Mouse (Mus musculus): ENCODE data around the gene Gpcpd1. TPM values are rescaled to one million over a fixed set of nuclear protein-coding genes. Genes with fewer than 3 reads are reported as not detected.
A peak's percentile ranks its signal among the peaks of the same experiment; 100 is the strongest.

Gpcpd1 gene
- polyA plus RNA-seq, 1 experiment from 2014 or later, result 41.7 TPM

DNA sequence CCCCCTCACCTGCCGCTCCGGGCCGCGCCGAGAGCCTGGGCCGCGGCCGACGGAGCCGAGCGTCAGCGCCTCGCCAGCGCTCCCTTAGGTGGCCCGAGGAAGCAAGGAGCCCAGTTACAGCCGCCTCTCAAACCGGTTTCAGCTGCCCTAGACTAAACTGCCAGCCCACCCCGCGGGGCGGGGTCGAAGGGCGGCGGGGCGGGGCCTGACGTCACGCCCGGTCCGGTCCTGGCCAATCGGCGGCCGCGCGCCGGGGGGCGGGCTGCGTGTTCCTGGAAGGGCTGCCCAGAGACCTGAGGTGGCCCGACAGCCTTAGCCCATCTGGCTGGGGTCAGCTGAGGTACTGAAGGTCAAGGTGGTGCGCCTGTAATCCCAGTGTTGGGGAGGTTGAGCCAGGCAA lies 9.5 kb downstream of the Gpcpd1 start:
- Histone ChIP-seq H3K9ac (ENCODE audit: low read length) (peak overlapping the region; percentile 94), H3K4me1 (ENCODE audit: control insufficient read depth, insufficient read depth, low read length) (peaks cover 9% of the 10 kb centered on the region; the same call in 1 of the 2 replicates), H3K27ac (ENCODE audit: low read depth, low read length) (peak overlapping the region; percentile 98), H3K27me3 (ENCODE audit: control insufficient read depth, insufficient read depth, low read length) (no peaks in the 10 kb centered on the region), H3K4me3 (ENCODE audit: low read depth, low read length) (peak overlapping the region; percentile 69), H3K4me2 (peak overlapping the region; percentile 62), H3K9me3 (ENCODE audit: control insufficient read depth, low read length) (no peaks in the 10 kb centered on the region; the same call in 1 of the 2 replicates), H3K36me3 (ENCODE audit: control insufficient read depth, insufficient read depth, low read length) (no peaks in the 10 kb centered on the region)
- DNase-seq (ENCODE audit: low spot score, missing footprints) (peak; percentile 100), ATAC-seq (ENCODE audit: low FRiP score) (peak; percentile 98)
- 1% methylated on average over 32 of the region's 38 CpGs for WGBS

DNA sequence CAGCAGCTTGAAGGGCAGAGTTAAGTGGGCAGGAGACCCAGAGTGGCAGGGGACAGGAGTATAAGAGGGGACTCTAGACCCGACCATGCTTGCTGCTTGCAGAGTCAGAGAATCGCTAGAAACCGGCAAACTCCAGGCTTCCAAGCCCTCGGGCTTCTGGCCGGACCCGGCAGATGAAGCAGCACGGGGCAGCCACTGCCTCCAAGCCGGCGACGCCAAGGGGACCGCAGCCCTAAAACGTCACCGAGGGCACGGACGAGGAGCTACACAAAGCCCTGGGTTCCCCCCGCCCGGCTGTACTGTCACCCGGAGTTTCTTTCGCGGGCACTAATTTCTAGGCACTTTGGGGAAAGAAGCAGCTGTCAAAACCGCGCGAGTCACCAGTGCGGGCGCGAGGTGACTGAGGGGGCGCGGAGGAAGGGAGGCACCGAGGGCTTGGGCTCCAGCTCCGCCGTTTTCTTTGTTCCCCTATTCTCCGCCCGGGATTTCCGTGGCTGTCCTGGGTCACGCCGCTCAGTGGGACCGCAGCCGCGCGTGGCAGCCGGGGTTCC lies 10.0 kb downstream of the Gpcpd1 start:
- Histone ChIP-seq H3K27me3 (ENCODE audit: control insufficient read depth, insufficient read depth, low read length) (no peaks in the 10 kb centered on the region), H3K4me2 (peak overlapping the region; percentile 62), H3K9ac (ENCODE audit: low read length) (peak overlapping the region; percentile 94), H3K9me3 (ENCODE audit: control insufficient read depth, low read length) (no peaks in the 10 kb centered on the region; the same call in 1 of the 2 replicates), H3K36me3 (ENCODE audit: control insufficient read depth, insufficient read depth, low read length) (no peaks in the 10 kb centered on the region), H3K4me3 (ENCODE audit: low read depth, low read length) (peak overlapping the region; percentile 69), H3K27ac (ENCODE audit: low read depth, low read length) (peak overlapping the region; percentile 98), H3K4me1 (ENCODE audit: control insufficient read depth, insufficient read depth, low read length) (peaks cover 9% of the 10 kb centered on the region; the same call in 1 of the 2 replicates)
- DNase-seq (ENCODE audit: low spot score, missing footprints) (peak; percentile 97), ATAC-seq (ENCODE audit: low FRiP score) (peak; percentile 85)
- 0% methylated on average over 35 of the region's 41 CpGs for WGBS

DNA sequence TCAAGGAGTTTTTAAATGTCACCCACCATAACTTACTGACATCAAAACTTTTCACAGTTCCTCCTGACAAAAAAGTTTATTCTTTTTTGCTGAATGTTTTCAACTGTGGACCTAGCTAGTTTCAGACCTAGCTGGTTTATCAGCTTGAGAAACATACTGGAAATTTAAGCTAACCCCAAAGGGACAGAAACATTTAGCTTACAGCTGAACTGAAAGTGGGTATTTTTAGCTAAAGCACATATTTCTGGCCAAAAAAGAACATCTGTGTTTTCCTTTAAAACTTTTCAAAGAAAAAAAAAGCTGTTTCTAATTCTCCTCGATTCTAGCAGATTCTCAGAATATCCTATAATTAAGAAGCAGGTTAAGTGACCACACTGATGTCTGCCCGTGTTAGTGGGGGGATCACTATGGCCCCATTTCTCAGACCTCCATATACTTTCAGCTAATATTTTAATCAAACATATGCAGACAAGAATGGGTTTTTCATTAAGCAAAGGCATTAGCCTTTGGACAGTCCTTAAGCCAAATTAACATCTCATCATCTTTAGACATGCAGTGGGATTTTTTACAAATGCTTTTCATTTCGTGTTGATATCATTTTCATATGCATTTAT lies 10.9 kb downstream of the Gpcpd1 start:
- no peaks in the 10 kb centered on the region; the same call in 1 of the 2 replicates for H3K9me3 ChIP-seq (ENCODE audit: control insufficient read depth, low read length)
- peak overlapping the region; percentile 62 for H3K4me2 ChIP-seq
- no peak for ATAC-seq (ENCODE audit: low FRiP score)
- DNase-seq (ENCODE audit: low spot score, missing footprints), result no peak
- H3K4me1 ChIP-seq (ENCODE audit: control insufficient read depth, insufficient read depth, low read length), result peaks cover 9% of the 10 kb centered on the region; the same call in 1 of the 2 replicates
- WGBS, result 59% methylated on average over 3 of the region's 3 CpGs
- no peaks in the 10 kb centered on the region for H3K27me3 ChIP-seq (ENCODE audit: control insufficient read depth, insufficient read depth, low read length)
- no peak overlapping the region for H3K9ac ChIP-seq (ENCODE audit: low read length)
- H3K27ac ChIP-seq (ENCODE audit: low read depth, low read length), result no peak overlapping the region
- peak overlapping the region; percentile 69 for H3K4me3 ChIP-seq (ENCODE audit: low read depth, low read length)
- H3K36me3 ChIP-seq (ENCODE audit: control insufficient read depth, insufficient read depth, low read length), result no peaks in the 10 kb centered on the region

DNA sequence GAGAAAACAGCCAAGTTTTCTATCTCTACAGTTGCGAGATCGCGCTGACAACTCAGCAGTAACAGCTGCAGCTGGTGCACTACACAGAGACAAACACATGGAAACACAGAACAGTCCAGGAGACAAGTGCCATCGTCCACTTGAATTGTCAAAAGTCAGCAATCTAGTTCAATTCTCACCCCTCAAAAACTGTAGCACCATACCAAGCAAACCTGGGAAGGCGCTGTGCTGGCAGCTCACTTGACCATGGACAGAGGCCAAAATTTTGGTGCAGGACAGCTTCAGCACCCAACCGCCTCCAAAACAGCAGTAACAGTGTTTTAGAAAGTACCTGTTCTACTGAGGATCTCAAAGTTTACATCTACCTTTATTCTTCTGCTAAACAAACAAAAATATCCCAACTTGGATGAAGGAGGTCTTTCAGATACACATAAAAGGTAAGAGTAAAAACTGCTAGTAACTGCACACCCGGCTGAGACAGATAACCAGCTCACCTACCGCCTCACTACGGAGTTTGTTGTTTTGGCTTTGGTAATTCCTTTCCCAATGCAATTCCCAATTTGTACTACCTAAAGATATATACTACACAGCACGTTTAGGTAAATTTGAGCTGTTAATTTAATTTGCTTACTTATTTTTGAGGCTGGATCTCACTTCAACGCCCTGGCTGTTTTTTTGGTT lies 11.6 kb downstream of the Gpcpd1 start:
- peaks cover 9% of the 10 kb centered on the region; the same call in 1 of the 2 replicates for H3K4me1 ChIP-seq (ENCODE audit: control insufficient read depth, insufficient read depth, low read length)
- no peak overlapping the region for H3K4me3 ChIP-seq (ENCODE audit: low read depth, low read length)
- no peak overlapping the region for H3K9ac ChIP-seq (ENCODE audit: low read length)
- WGBS, result 90% methylated on average over 11 of the region's 11 CpGs
- DNase-seq (ENCODE audit: low spot score, missing footprints) (peak; percentile 78), ATAC-seq (ENCODE audit: low FRiP score) (no peak)
- no peak overlapping the region for H3K27ac ChIP-seq (ENCODE audit: low read depth, low read length)
- H3K27me3 ChIP-seq (ENCODE audit: control insufficient read depth, insufficient read depth, low read length), result no peaks in the 10 kb centered on the region
- peak overlapping the region; percentile 62 for H3K4me2 ChIP-seq
- no peaks in the 10 kb centered on the region for H3K36me3 ChIP-seq (ENCODE audit: control insufficient read depth, insufficient read depth, low read length)
- no peaks in the 10 kb centered on the region; the same call in 1 of the 2 replicates for H3K9me3 ChIP-seq (ENCODE audit: control insufficient read depth, low read length)

DNA sequence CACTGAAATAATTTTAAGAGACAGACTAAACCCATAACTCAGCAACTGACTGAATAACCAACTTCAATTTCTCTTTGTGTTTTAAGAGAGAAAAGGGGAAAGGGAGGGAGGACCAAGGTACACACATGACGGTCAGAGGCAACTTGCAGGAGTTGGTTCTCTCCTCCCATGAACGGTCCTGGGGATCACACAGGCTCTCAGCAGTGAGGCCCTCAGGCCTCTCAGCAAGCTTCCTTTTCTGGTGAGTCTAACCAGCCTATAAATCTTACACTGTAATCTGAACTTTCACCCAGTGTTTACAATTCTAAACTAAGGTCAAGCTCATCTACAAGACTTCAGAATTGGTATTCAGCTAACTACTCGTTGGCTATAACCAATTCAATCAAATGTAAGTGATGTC lies 12.3 kb downstream of the Gpcpd1 start:
- H3K27me3 ChIP-seq (ENCODE audit: control insufficient read depth, insufficient read depth, low read length), result no peaks in the 10 kb centered on the region
- H3K27ac ChIP-seq (ENCODE audit: low read depth, low read length), result no peak overlapping the region
- no peak overlapping the region for H3K9ac ChIP-seq (ENCODE audit: low read length)
- ATAC-seq (ENCODE audit: low FRiP score) (no peak), DNase-seq (ENCODE audit: low spot score, missing footprints) (peak; percentile 59)
- 88% methylated on average over 3 of the region's 3 CpGs for WGBS
- no peaks in the 10 kb centered on the region for H3K36me3 ChIP-seq (ENCODE audit: control insufficient read depth, insufficient read depth, low read length)
- H3K4me3 ChIP-seq (ENCODE audit: low read depth, low read length), result no peak overlapping the region
- H3K9me3 ChIP-seq (ENCODE audit: control insufficient read depth, low read length), result no peaks in the 10 kb centered on the region; the same call in 1 of the 2 replicates
- H3K4me2 ChIP-seq, result no peak overlapping the region
- H3K4me1 ChIP-seq (ENCODE audit: control insufficient read depth, insufficient read depth, low read length), result peaks cover 9% of the 10 kb centered on the region; the same call in 1 of the 2 replicates

DNA sequence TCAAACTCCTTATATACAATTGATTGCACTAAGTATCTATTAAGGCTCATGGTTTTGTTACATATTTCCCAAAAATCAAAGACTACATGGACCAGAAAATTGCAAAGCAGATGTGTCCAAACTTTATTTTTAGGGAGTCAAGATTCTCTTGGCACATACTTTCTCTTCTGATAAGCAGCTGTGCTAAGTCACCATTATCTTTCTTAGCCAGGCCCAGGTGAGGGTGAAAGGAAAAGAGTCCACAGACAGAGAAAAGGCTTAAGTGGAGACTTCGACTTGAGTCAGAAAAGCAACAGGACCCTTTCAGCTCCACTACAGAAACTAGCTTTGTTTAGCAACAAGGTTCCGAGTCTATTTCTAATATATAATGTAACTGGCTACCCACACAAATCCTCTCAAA lies 14.2 kb downstream of the Gpcpd1 start:
- H3K9me3 ChIP-seq (ENCODE audit: control insufficient read depth, low read length), result no peaks in the 10 kb centered on the region
- H3K36me3 ChIP-seq (ENCODE audit: control insufficient read depth, insufficient read depth, low read length), result no peaks in the 10 kb centered on the region
- H3K27me3 ChIP-seq (ENCODE audit: control insufficient read depth, insufficient read depth, low read length), result no peaks in the 10 kb centered on the region
- DNase-seq (ENCODE audit: low spot score, missing footprints) (no peak), ATAC-seq (ENCODE audit: low FRiP score) (no peak)
- no peak overlapping the region for H3K4me2 ChIP-seq
- no peak overlapping the region for H3K4me3 ChIP-seq (ENCODE audit: low read depth, low read length)
- H3K9ac ChIP-seq (ENCODE audit: low read length), result no peak overlapping the region
- peaks cover 9% of the 10 kb centered on the region; the same call in 1 of the 2 replicates for H3K4me1 ChIP-seq (ENCODE audit: control insufficient read depth, insufficient read depth, low read length)
- 86% methylated on average over 2 of the region's 2 CpGs for WGBS
- no peak overlapping the region for H3K27ac ChIP-seq (ENCODE audit: low read depth, low read length)

DNA sequence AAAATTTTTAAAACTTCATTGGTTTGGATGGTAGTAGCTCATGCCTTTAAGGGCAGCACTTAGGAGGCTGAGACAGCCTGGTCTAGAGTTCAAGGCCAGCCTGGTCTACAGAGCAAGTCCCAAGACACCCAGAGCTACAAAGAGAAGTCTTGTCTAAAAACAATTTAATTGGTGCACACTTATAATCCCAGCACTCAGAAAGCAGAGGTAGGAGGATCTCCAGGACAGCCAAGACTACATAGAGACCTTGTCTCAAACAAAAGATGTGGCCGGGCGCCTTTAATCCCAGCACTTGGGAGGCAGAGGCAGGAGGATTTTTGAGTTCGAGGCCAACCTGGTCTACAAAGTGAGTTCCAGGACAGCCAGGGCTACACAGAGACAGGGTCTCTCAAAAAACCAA lies 14.9 kb downstream of the Gpcpd1 start:
- H3K4me3 ChIP-seq (ENCODE audit: low read depth, low read length), result no peak overlapping the region
- peaks cover under 1% of the 10 kb centered on the region; the same call in 1 of the 2 replicates for H3K36me3 ChIP-seq (ENCODE audit: control insufficient read depth, insufficient read depth, low read length)
- H3K9ac ChIP-seq (ENCODE audit: low read length), result no peak overlapping the region
- WGBS, result 95% methylated on average over 3 of the region's 3 CpGs
- ATAC-seq (ENCODE audit: low FRiP score), result no peak
- no peaks in the 10 kb centered on the region for H3K9me3 ChIP-seq (ENCODE audit: control insufficient read depth, low read length)
- H3K4me2 ChIP-seq, result no peak overlapping the region
- no peak overlapping the region for H3K27ac ChIP-seq (ENCODE audit: low read depth, low read length)
- DNase-seq (ENCODE audit: low spot score, missing footprints), result peak; percentile 73
- H3K4me1 ChIP-seq (ENCODE audit: control insufficient read depth, insufficient read depth, low read length), result peaks cover 9% of the 10 kb centered on the region; the same call in 1 of the 2 replicates
- H3K27me3 ChIP-seq (ENCODE audit: control insufficient read depth, insufficient read depth, low read length), result no peaks in the 10 kb centered on the region

DNA sequence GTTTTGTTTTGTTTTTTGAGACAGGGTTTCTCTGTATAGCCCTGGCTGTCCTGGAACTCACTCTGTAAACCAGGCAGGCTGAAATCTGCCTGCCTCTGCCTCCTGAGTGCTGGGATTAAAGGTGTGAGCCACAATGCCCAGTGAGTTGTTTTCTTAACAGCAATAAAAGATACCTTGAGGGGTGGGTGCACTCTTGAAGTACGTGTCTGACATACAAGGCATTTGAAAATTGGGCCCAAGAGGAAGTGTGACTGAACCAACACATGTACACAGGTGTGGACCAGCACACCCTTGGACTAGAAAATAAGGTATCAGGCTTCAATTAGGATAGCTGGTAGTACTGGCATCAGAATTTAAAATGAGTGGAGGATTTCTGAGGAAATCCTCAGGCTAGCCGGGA lies 16.2 kb downstream of the Gpcpd1 start:
- ATAC-seq (ENCODE audit: low FRiP score) (no peak), DNase-seq (ENCODE audit: low spot score, missing footprints) (no peak)
- peaks cover 7% of the 10 kb centered on the region; the same call in 1 of the 2 replicates for H3K36me3 ChIP-seq (ENCODE audit: control insufficient read depth, insufficient read depth, low read length)
- no peaks in the 10 kb centered on the region for H3K9me3 ChIP-seq (ENCODE audit: control insufficient read depth, low read length)
- H3K4me3 ChIP-seq (ENCODE audit: low read depth, low read length), result no peak overlapping the region
- H3K4me1 ChIP-seq (ENCODE audit: control insufficient read depth, insufficient read depth, low read length), result peaks cover 5% of the 10 kb centered on the region; the same call in 1 of the 2 replicates
- 92% methylated on average over 2 of the region's 2 CpGs for WGBS
- H3K27me3 ChIP-seq (ENCODE audit: control insufficient read depth, insufficient read depth, low read length), result no peaks in the 10 kb centered on the region
- no peak overlapping the region for H3K27ac ChIP-seq (ENCODE audit: low read depth, low read length)
- H3K4me2 ChIP-seq, result no peak overlapping the region
- H3K9ac ChIP-seq (ENCODE audit: low read length), result no peak overlapping the region

DNA sequence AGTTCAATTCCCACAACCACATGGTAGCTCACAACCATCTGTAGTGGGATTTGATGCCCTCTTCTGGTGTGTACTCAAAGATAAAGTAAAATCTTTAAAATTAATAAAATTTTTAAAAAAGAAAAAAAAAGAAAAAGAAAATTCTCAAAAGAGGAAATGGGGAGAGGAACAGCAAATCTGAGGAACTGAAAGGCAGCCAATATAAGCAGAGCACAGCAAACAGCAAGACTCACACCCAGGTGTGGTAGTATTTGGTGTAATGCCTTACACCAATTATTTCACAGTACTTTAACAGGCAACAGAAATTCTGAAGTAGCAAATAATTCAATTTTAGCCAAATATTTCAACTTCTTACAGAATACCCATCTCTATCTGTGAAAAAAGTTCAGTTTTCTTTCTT lies 16.7 kb downstream of the Gpcpd1 start:
- Histone ChIP-seq H3K27ac (ENCODE audit: low read depth, low read length) (no peak overlapping the region), H3K9me3 (ENCODE audit: control insufficient read depth, low read length) (no peaks in the 10 kb centered on the region), H3K36me3 (ENCODE audit: control insufficient read depth, insufficient read depth, low read length) (peaks cover 7% of the 10 kb centered on the region; the same call in 1 of the 2 replicates), H3K27me3 (ENCODE audit: control insufficient read depth, insufficient read depth, low read length) (no peaks in the 10 kb centered on the region), H3K4me2 (no peak overlapping the region), H3K4me1 (ENCODE audit: control insufficient read depth, insufficient read depth, low read length) (peaks cover 3% of the 10 kb centered on the region; the same call in 1 of the 2 replicates), H3K9ac (ENCODE audit: low read length) (no peak overlapping the region), H3K4me3 (ENCODE audit: low read depth, low read length) (no peak overlapping the region)
- ATAC-seq (ENCODE audit: low FRiP score) (no peak), DNase-seq (ENCODE audit: low spot score, missing footprints) (peak; percentile 21)
